Mouse (Mus musculus) liver, adult 2 months (tissue): ENCODE measurements at regions not wholly inside any gene's neighbourhood (a gene's known extent, or its start where the extent isn't known, plus 50 kb on each side); places are given as distances from the start of the nearest gene placed in this dataset.

Source experiments
- CTCF ChIP-seq: fragments of 200-500 bp; IDR thresholded peaks from 2 replicates; pipeline ENCODE4 v1.5.1; 2011; ENCODE audit warnings: low read depth, low read length, control low read depth
- POLR2A ChIP-seq: fragments of 200-500 bp; IDR thresholded peaks from 2 replicates; pipeline ENCODE4 v1.6.1; 2011; ENCODE audit warnings: low read length, control low read depth; ENCODE audit not compliant: insufficient read depth; ENCODE audit errors: extremely low read depth

DNA sequence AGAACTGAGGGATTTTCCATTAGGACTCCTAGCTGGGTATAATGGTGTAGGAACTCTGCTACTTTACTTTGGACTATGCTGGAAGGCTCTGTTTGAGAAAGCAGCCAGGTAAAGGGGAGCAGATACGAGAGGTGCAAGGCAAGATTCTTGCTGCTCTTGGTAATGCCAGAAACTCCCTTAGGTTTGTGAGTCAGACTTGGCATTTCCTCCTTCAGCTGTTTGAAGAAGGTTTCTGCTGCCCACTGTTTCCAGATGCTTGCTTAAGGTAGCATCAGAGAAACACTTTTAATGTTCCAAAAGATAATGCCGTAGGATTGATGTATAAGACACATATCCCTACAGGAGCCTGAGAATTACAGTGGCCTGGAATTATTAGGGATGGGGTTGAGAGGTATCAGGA lies 222.9 kb downstream of the Arl6ip6 start:
- no peak for TF ChIP-seq POLR2A
- no peak for TF ChIP-seq CTCF
